Mouse (Mus musculus) lung, adult 18-20 months (tissue): ENCODE results near the gene Sorl1.

Source experiments
- DNase-seq, 2 experiments: peaks; one replicate each; pipeline ENCODE4 v3.0.0; 2022; ENCODE audit warnings: mixed read lengths in 2 of 2

Sorl1 gene

GRCm38 (mm10) chr9:42121631-42122354 is 2.3 kb downstream of the Sorl1 start:
- no peak for DNase-seq

GRCm38 (mm10) chr9:42116418-42117056 is 7.6 kb downstream of the Sorl1 start:
- no peak for DNase-seq

- peak in 1 of 2 experiments; percentile 54 for DNase-seq
Measured at GRCm38 (mm10) chr9:42115078-42115477, 9.0 kb downstream of the Sorl1 start.

- no peak for DNase-seq
Measured at GRCm38 (mm10) chr9:42113316-42113715, 10.8 kb downstream of the Sorl1 start.

- no peak for DNase-seq
Measured at GRCm38 (mm10) chr9:42112691-42113090, 11.4 kb downstream of the Sorl1 start.

GRCm38 (mm10) chr9:42111256-42111655 is 12.8 kb downstream of the Sorl1 start:
- no peak for DNase-seq

- DNase-seq = peak; percentile 77 to 83
Measured at GRCm38 (mm10) chr9:42109837-42110451, 14.2 kb downstream of the Sorl1 start.

- no peak for DNase-seq
Measured at GRCm38 (mm10) chr9:42109131-42109530, 15.0 kb downstream of the Sorl1 start.

GRCm38 (mm10) chr9:42108369-42108951 is 15.6 kb downstream of the Sorl1 start:
- DNase-seq = peak; percentile 90 to 93

- DNase-seq = no peak
Measured at GRCm38 (mm10) chr9:42107062-42107461, 17.0 kb downstream of the Sorl1 start.

GRCm38 (mm10) chr9:42106305-42106704 is 17.8 kb downstream of the Sorl1 start:
- no peak for DNase-seq

GRCm38 (mm10) chr9:42103546-42103945 is 20.6 kb downstream of the Sorl1 start:
- DNase-seq = no peak

GRCm38 (mm10) chr9:42102013-42102412 is 22.1 kb downstream of the Sorl1 start:
- peak; percentile 60 to 76 for DNase-seq

GRCm38 (mm10) chr9:42101266-42101665 is 22.8 kb downstream of the Sorl1 start:
- no peak for DNase-seq

GRCm38 (mm10) chr9:42100618-42101210 is 23.4 kb downstream of the Sorl1 start:
- no peak for DNase-seq

GRCm38 (mm10) chr9:42098474-42099121 is 25.5 kb downstream of the Sorl1 start:
- peak; percentile 54 to 77 for DNase-seq

GRCm38 (mm10) chr9:42097731-42098473 is 26.2 kb downstream of the Sorl1 start:
- peak; percentile 40 to 49 for DNase-seq

GRCm38 (mm10) chr9:42097006-42097730 is 26.9 kb downstream of the Sorl1 start:
- DNase-seq = no peak

- DNase-seq = peak; percentile 69 to 74
Measured at GRCm38 (mm10) chr9:42094752-42095151, 29.3 kb downstream of the Sorl1 start.

GRCm38 (mm10) chr9:42094028-42094551 is 30.0 kb downstream of the Sorl1 start:
- no peak for DNase-seq

- no peak for DNase-seq
Measured at GRCm38 (mm10) chr9:42092749-42093148, 31.3 kb downstream of the Sorl1 start.
